ENCODE assay signal across 8 mouse cellular contexts in genomic region chr16:31199926-31200789, GRCm38 (mm10). TPM values are rescaled to one million over a fixed set of nuclear protein-coding genes. Genes with fewer than 3 reads are reported as not detected.
DNase-seq lines count a peak whose midpoint lies in the region; ATAC-seq and TF ChIP-seq lines count a peak whose summit lies in the region.

No protein-coding gene starts in this region.

- in situ Hi-C loops in ES-E14 (cut with MboI; ENCODE audit: low sequenced_read_pairs in 2 of 2, unreplicated experiment in 2 of 2), result no loop called here

- H3K36me3 ChIP-seq in ES-E14 (ENCODE audit: control insufficient read depth, insufficient read depth, low read length, poor library complexity, severe bottlenecking), result no peaks in the 10 kb centered on the region
- no peaks in the 10 kb centered on the region for H3K36me3 ChIP-seq in hindbrain, embryonic 10.5 days

- DNase-seq in ES-E14 (ENCODE audit: low read depth, low spot score), result peak; percentile 26
- peak; percentile 62 to 67 for DNase-seq in cerebellum, adult 2 months
- peak; percentile 71 for DNase-seq in hindbrain, embryonic 10.5 days (ENCODE audit: low spot score)
- DNase-seq in layer of hippocampus, postnatal 14 days (ENCODE audit: low spot score in 2 of 2), result peak; percentile 64 to 68
- DNase-seq in lung, postnatal 10 days, result peak; percentile 84
- peak; percentile 67 for DNase-seq in ovary, postnatal 36 days (ENCODE audit: low spot score)
- peak; percentile 64 for DNase-seq in thymus, postnatal 14 days

- no peak for TF ChIP-seq POLR2A in cerebellum, adult 2 months (IDR thresholded peaks at IDR 0.05; ENCODE audit: borderline replicate concordance, insufficient read depth, low read length)

- peak overlapping the region; percentile 86 to 91 for H3K4me3 ChIP-seq in ES-E14 (ENCODE audit: insufficient read depth in 1 of 2, low read depth in 1 of 2, low read length in 2 of 2, poor library complexity in 1 of 2, severe bottlenecking in 1 of 2)
- peak overlapping the region; percentile 70 for H3K4me3 ChIP-seq in cerebellum, adult 2 months (replicated peaks; ENCODE audit: insufficient read depth, low read depth, low read length)
- H3K4me3 ChIP-seq in hindbrain, embryonic 10.5 days, result peak overlapping the region; percentile 98

- peak; percentile 32 for ATAC-seq in frontal cortex, adult (ENCODE audit: low TSS enrichment)

- TF ChIP-seq CTCF in cerebellum, adult 2 months (IDR thresholded peaks at IDR 0.05; ENCODE audit: borderline replicate concordance, insufficient read depth, low read depth, low read length), result peak; percentile 25; the same call in 1 of the 2 replicates

- H3K9me3 ChIP-seq in ES-E14 (ENCODE audit: control insufficient read depth, insufficient read depth, low read depth, low read length), result no peaks in the 10 kb centered on the region
- no peaks in the 10 kb centered on the region for H3K9me3 ChIP-seq in hindbrain, embryonic 10.5 days

- H3K9ac ChIP-seq in ES-E14 (ENCODE audit: insufficient read depth, low read depth, low read length, poor library complexity, severe bottlenecking), result peak overlapping the region; percentile 82

- WGBS in cerebellum, adult 2 months, result under 1% methylated on average over 56 of the region's 56 CpGs
- WGBS in hindbrain, embryonic 10.5 days, result under 1% methylated on average over 56 of the region's 56 CpGs

- no peaks in the 10 kb centered on the region for H3K4me1 ChIP-seq in ES-E14 (ENCODE audit: control insufficient read depth in 2 of 2, insufficient read depth in 2 of 2, low read length in 2 of 2, poor library complexity in 1 of 2)
- H3K4me1 ChIP-seq in cerebellum, adult 2 months (ENCODE audit: control insufficient read depth, insufficient read depth, low read length), result peaks cover 8% of the 10 kb centered on the region
- peaks cover 32% of the 10 kb centered on the region for H3K4me1 ChIP-seq in hindbrain, embryonic 10.5 days (replicated peaks)

- H3K27me3 ChIP-seq in cerebellum, adult 2 months (ENCODE audit: control insufficient read depth, insufficient read depth, low read length), result no peaks in the 10 kb centered on the region
- H3K27me3 ChIP-seq in hindbrain, embryonic 10.5 days (ENCODE audit: insufficient read depth, poor library complexity, severe bottlenecking), result no peaks in the 10 kb centered on the region

- H3K27ac ChIP-seq in ES-E14 (ENCODE audit: insufficient read depth, low read depth, low read length, poor library complexity, severe bottlenecking), result no peak overlapping the region
- H3K27ac ChIP-seq in cerebellum, adult 2 months (ENCODE audit: insufficient read depth, low read length), result peak overlapping the region; percentile 77
- H3K27ac ChIP-seq in hindbrain, embryonic 10.5 days, result peak overlapping the region; percentile 94

TF ChIP-seq in ES-E14, 5 proteins besides CTCF, POLR2A, EP300 and RAD21:
- TF ChIP-seq CHD2 (IDR thresholded peaks at IDR 0.05; ENCODE audit: low read depth, low read length) (no peak), MAFK (IDR thresholded peaks at IDR 0.05; ENCODE audit: insufficient read depth, low read depth, low read length) (no peak), HCFC1 (IDR thresholded peaks at IDR 0.05; ENCODE audit: borderline replicate concordance, insufficient read depth, low read length) (no peak), ZNF384 (IDR thresholded peaks at IDR 0.05; ENCODE audit: low read depth, low read length) (no peak), ZC3H11A (IDR thresholded peaks at IDR 0.05; ENCODE audit: borderline replicate concordance, low read depth, low read length) (no peak)

RNA-seq across cellular contexts. Expression of gene Acap2, which starts 0.9 kb away (rescaled TPM):
- 23.4 and 23.8 TPM in 2 replicates for total RNA-seq in ES-E14 (2012; rRNA removed)
- 36.9 and 38.9 TPM in 2 replicates for polyA plus RNA-seq in cerebellum, adult 2 months (2012; rRNA removed)
- polyA plus RNA-seq in hindbrain, embryonic 10.5 days (2016; fragmentation: Nextera tagmentation; extraction: Ambion mirVana), result 16.8 and 20.1 TPM in 2 replicates
- total RNA-seq in layer of hippocampus, postnatal 14 days (2021), result 100 to 1,000 TPM; 102 to 116 TPM

Comparison
In these comparisons a context has a peak if more than half of its experiments do, and no peak if none do; other contexts are left out.
1. DNase-seq: peak in every context shown above with its lines; median percentile 84 in lung, postnatal 10 days; 71 in hindbrain, embryonic 10.5 days; 67 in ovary, postnatal 36 days; 66 in layer of hippocampus, postnatal 14 days; 64 in cerebellum, adult 2 months; 64 in thymus, postnatal 14 days; 26 in ES-E14.